Mouse (Mus musculus) kidney, adult 2 months (tissue): ENCODE results near the gene Atf6b.

Experiments
- CTCF ChIP-seq: fragments of 200-500 bp; conservative IDR thresholded peaks from 2 replicates; pipeline ENCODE4 v1.5.1; 2011; ENCODE audit warnings: low read depth, mild to moderate bottlenecking, control low read depth, low read length, moderate library complexity, mixed read lengths; ENCODE audit not compliant: insufficient read depth, insufficient read length
- POLR2A ChIP-seq: fragments of 200-500 bp; IDR thresholded peaks from one replicate; pipeline ENCODE4 v1.6.1; 2011; ENCODE audit warnings: low read depth, low read length, control low read depth

GRCm38 (mm10) chr17:34627093-34627942 is 19.6 kb upstream of the Atf6b start:
- TF ChIP-seq POLR2A (peak; percentile 72), CTCF (no peak)
